Comparison of ENCODE assay signal across 8 mouse cellular contexts in genomic region chr5:64883491-64883890, GRCm38 (mm10). TPM values are rescaled to one million over a fixed set of nuclear protein-coding genes. Genes with fewer than 3 reads are reported as not detected.
DNase-seq lines count a peak whose midpoint lies in the region; ATAC-seq lines count a peak whose summit lies in the region.

No protein-coding gene starts in this region.

- peak overlapping the region; percentile 42; the same call in 1 of the 2 replicates for H3K9ac ChIP-seq in heart, embryonic 14.5 days (ENCODE audit: low read length)
- no peak overlapping the region for H3K9ac ChIP-seq in liver, embryonic 11.5 days (ENCODE audit: low read depth, low read length)
- H3K9ac ChIP-seq in neural tube, embryonic 13.5 days, result no peak overlapping the region

- 12% methylated on average over 4 of the region's 4 CpGs for WGBS in heart, embryonic 14.5 days
- WGBS in liver, embryonic 11.5 days, result 6% methylated on average over 4 of the region's 4 CpGs
- WGBS in neural tube, embryonic 13.5 days, result 2% methylated on average over 4 of the region's 4 CpGs

- H3K27me3 ChIP-seq in heart, embryonic 14.5 days (ENCODE audit: control insufficient read depth, insufficient read depth, low read length), result no peaks in the 10 kb centered on the region
- H3K27me3 ChIP-seq in liver, embryonic 11.5 days (replicated peaks; ENCODE audit: control insufficient read depth, insufficient read depth, low read length), result no peaks in the 10 kb centered on the region
- no peaks in the 10 kb centered on the region for H3K27me3 ChIP-seq in neural tube, embryonic 13.5 days

- peak overlapping the region in 1 of 2 experiments; percentile 84; a peak in 2 of 4 replicates for H3K27ac ChIP-seq in heart, embryonic 14.5 days (replicated peaks in 1 of 2; ENCODE audit: control insufficient read depth in 1 of 2, insufficient read depth in 1 of 2, low read depth in 2 of 2, low read length in 2 of 2)
- H3K27ac ChIP-seq in liver, embryonic 11.5 days (ENCODE audit: low read depth, low read length), result no peak overlapping the region; the same call in 1 of the 2 replicates
- H3K27ac ChIP-seq in neural tube, embryonic 13.5 days (replicated peaks), result 0 out of 2 replicates have a peak overlapping the region, but pooled peaks have one; percentile 9

- intact Hi-C loops in heart, postnatal 25 days (cut with DNase I), result loop anchor here (10.0 kb wide), 4 partner anchors 51 to 361 kb away; partner anchors contain the start of genes Tlr1 and Tlr6

- H3K4me2 ChIP-seq in heart, embryonic 14.5 days (ENCODE audit: low read length), result peak overlapping the region; percentile 47
- H3K4me2 ChIP-seq in liver, embryonic 11.5 days, result peak overlapping the region; percentile 50
- no peak overlapping the region for H3K4me2 ChIP-seq in neural tube, embryonic 13.5 days

- no peaks in the 10 kb centered on the region for H3K36me3 ChIP-seq in heart, embryonic 14.5 days (ENCODE audit: control insufficient read depth, insufficient read depth, low read length)
- no peaks in the 10 kb centered on the region for H3K36me3 ChIP-seq in liver, embryonic 11.5 days (ENCODE audit: control insufficient read depth, insufficient read depth, low read length)
- no peaks in the 10 kb centered on the region for H3K36me3 ChIP-seq in neural tube, embryonic 13.5 days

- peak; percentile 89 for DNase-seq in heart, adult 11 months
- DNase-seq in heart, postnatal 25 days (ENCODE audit: low spot score), result no peak
- DNase-seq in CD4-positive helper T cell, adult 2 months (ENCODE audit: low read depth, low spot score), result peak; percentile 81
- DNase-seq in brain, adult 2 months (ENCODE audit: low read depth, low spot score), result peak; percentile 69
- no peak for DNase-seq in liver, embryonic 11.5 days (ENCODE audit: low spot score)
- DNase-seq in right cerebral cortex, postnatal 14 days, result no peak

- no peak overlapping the region for H3K4me3 ChIP-seq in heart, embryonic 14.5 days (ENCODE audit: control insufficient read depth in 1 of 2, insufficient read depth in 1 of 2, low read depth in 1 of 2, low read length in 2 of 2)
- no peak overlapping the region for H3K4me3 ChIP-seq in liver, embryonic 11.5 days (ENCODE audit: low read depth, low read length)
- H3K4me3 ChIP-seq in neural tube, embryonic 13.5 days, result no peak overlapping the region

- H3K4me1 ChIP-seq in heart, embryonic 14.5 days (ENCODE audit: control insufficient read depth in 2 of 2, insufficient read depth in 2 of 2, low read length in 2 of 2), result peaks cover 8 to 23% of the 10 kb centered on the region in 2 experiments
- peaks cover 13% of the 10 kb centered on the region for H3K4me1 ChIP-seq in liver, embryonic 11.5 days (replicated peaks; ENCODE audit: control insufficient read depth, insufficient read depth, low read length)
- H3K4me1 ChIP-seq in neural tube, embryonic 13.5 days (replicated peaks), result peaks cover 16% of the 10 kb centered on the region

- ATAC-seq in heart, embryonic 14.5 days (ENCODE audit: insufficient number of reproducible peaks, insufficient read depth, low FRiP score, low read depth), result no peak
- peak; percentile 18; the same call in 1 of the 2 replicates for ATAC-seq in liver, embryonic 11.5 days (replicated peaks; ENCODE audit: low FRiP score)
- ATAC-seq in neural tube, embryonic 13.5 days (ENCODE audit: low read depth), result no peak

- 0 out of 2 replicates have a peak, but pooled peaks cover 2% of the 10 kb centered on the region for H3K9me3 ChIP-seq in heart, embryonic 14.5 days (ENCODE audit: control insufficient read depth, low read length)
- no peaks in the 10 kb centered on the region for H3K9me3 ChIP-seq in liver, embryonic 11.5 days (ENCODE audit: control insufficient read depth, low read length)
- 0 out of 2 replicates have a peak, but pooled peaks cover under 1% of the 10 kb centered on the region for H3K9me3 ChIP-seq in neural tube, embryonic 13.5 days

RNA-seq across cellular contexts. Expression of gene Tlr1, which starts 49.9 kb away (rescaled TPM):
- total RNA-seq in heart, postnatal 25 days (2021), result under 1 TPM; 0.73 to 0.78 TPM
- 0.58 and 0.93 TPM in 2 replicates for polyA plus RNA-seq in heart, embryonic 14.5 days (2014; fragmentation: Nextera tagmentation; extraction: Ambion mirVana)
- polyA plus RNA-seq in liver, embryonic 11.5 days (2014; fragmentation: Nextera tagmentation; extraction: Ambion mirVana), result 0.55 and 0.78 TPM in 2 replicates
- 0.60 and 1.2 TPM in 2 replicates for polyA plus RNA-seq in neural tube, embryonic 13.5 days (2015; fragmentation: Nextera tagmentation; extraction: Ambion mirVana)

Comparison
In these comparisons a context has a peak if more than half of its experiments do, and no peak if none do; other contexts are left out.
1. DNase-seq: peak in heart, adult 11 months (single experiment), CD4-positive helper T cell, adult 2 months (single experiment) and brain, adult 2 months (single experiment); none in heart, postnatal 25 days (single experiment), liver, embryonic 11.5 days (single experiment) and right cerebral cortex, postnatal 14 days (single experiment).